Mouse (Mus musculus): ENCODE data around the gene Cypt4. TPM values are rescaled to one million over a fixed set of nuclear protein-coding genes. Genes with fewer than 3 reads are reported as not detected.
"Not testable (repeated sequence)": the region's sequence is repeated elsewhere in the genome, so short reads cannot be mapped to it uniquely, and the experiment has no call there.

Gene Cypt4
- not detected in 2 replicates for polyA plus RNA-seq (2014; fragmentation: Nextera tagmentation; extraction: Ambion mirVana)

GRCm38 (mm10) chr9:24624896-24625295 is at the start of gene Cypt4:
TSS of gene Cypt4 (plus strand) at chr9:24625196.
- H3K36me3 ChIP-seq (replicated peaks; ENCODE audit: control insufficient read depth, insufficient read depth): no peaks in the 10 kb centered on the region
- WGBS: 95% methylated on average over 5 of the region's 5 CpGs
- no peaks in the 10 kb centered on the region for H3K9me3 ChIP-seq (ENCODE audit: control insufficient read depth, low read length)
- H3K9ac ChIP-seq: no peak within 1 kb of the TSS
- H3K27ac ChIP-seq: no peak within 1 kb of the TSS
- no peak within 1 kb of the TSS for H3K4me3 ChIP-seq (replicated peaks; ENCODE audit: low read length)
- DNase-seq (ENCODE audit: low spot score): no peak
- H3K27me3 ChIP-seq (ENCODE audit: control insufficient read depth, insufficient read depth, low read length): no peaks in the 10 kb centered on the region
- no peak for ATAC-seq (ENCODE audit: low FRiP score)
- no peaks in the 10 kb centered on the region for H3K4me1 ChIP-seq (replicated peaks; ENCODE audit: control insufficient read depth, insufficient read depth, low read length)
- no peak within 1 kb of the TSS for H3K4me2 ChIP-seq (replicated peaks)

- H3K36me3 ChIP-seq (replicated peaks; ENCODE audit: control insufficient read depth, insufficient read depth); H3K27me3 ChIP-seq (ENCODE audit: control insufficient read depth, insufficient read depth, low read length); H3K27ac ChIP-seq; H3K9me3 ChIP-seq (ENCODE audit: control insufficient read depth, low read length); ATAC-seq (ENCODE audit: low FRiP score); H3K9ac ChIP-seq; DNase-seq (ENCODE audit: low spot score); H3K4me2 ChIP-seq (replicated peaks); H3K4me1 ChIP-seq (replicated peaks; ENCODE audit: control insufficient read depth, insufficient read depth, low read length); H3K4me3 ChIP-seq (replicated peaks; ENCODE audit: low read length): not testable (repeated sequence)
- 85% methylated on average over 2 of the region's 2 CpGs for WGBS
Observed at GRCm38 (mm10) chr9:24637341-24637740, 12.3 kb downstream of the Cypt4 start.

Other genes starting within 250 kb of the Cypt4 start
- 10.8 and 11.3 TPM in 2 replicates for gene Dpy19l1, start 122.1 kb upstream of the Cypt4 start, polyA plus RNA-seq (2014; fragmentation: Nextera tagmentation; extraction: Ambion mirVana)
- 0.40 and 0.48 TPM in 2 replicates for gene Dpy19l2, start 71.1 kb downstream of the Cypt4 start, polyA plus RNA-seq (2014; fragmentation: Nextera tagmentation; extraction: Ambion mirVana)
- gene Tbx20, start 149.1 kb downstream of the Cypt4 start, polyA plus RNA-seq (2014; fragmentation: Nextera tagmentation; extraction: Ambion mirVana): 0.74 and 1.8 TPM in 2 replicates

Measured in hindbrain, embryonic 14.5 days (tissue).